Mouse (Mus musculus) myocyte (in vitro differentiated cells): ENCODE data around the gene Zfp433. TPM values are rescaled to one million over a fixed set of nuclear protein-coding genes. Genes with fewer than 3 reads are reported as not detected.
"Not testable (repeated sequence)": the region's sequence is repeated elsewhere in the genome, so short reads cannot be mapped to it uniquely, and the experiment has no call there.

Source experiments
- H3K27me3 ChIP-seq: one replicate; pipeline ENCODE4 v1.6.1; 2011; ENCODE audit not compliant: control insufficient read depth, insufficient read depth, insufficient read length
- H3K36me3 ChIP-seq: one replicate; pipeline ENCODE4 v1.6.1; 2011; ENCODE audit not compliant: control insufficient read depth, insufficient read depth
- H3K4me2 ChIP-seq: one replicate; pipeline ENCODE4 v1.6.1; 2011; ENCODE audit warnings: low read depth, control low read depth
- H3K4me3 ChIP-seq: one replicate; pipeline ENCODE4 v1.5.1; 2011; ENCODE audit warnings: mild to moderate bottlenecking, control low read depth, moderate library complexity
- H3K79me2 ChIP-seq: one replicate; pipeline ENCODE4 v1.6.1; 2011; ENCODE audit not compliant: control insufficient read depth, insufficient read depth
- H3ac ChIP-seq: one replicate; pipeline ENCODE4 v1.6.1; 2011; ENCODE audit not compliant: control insufficient read depth, insufficient read length
- CEBPB ChIP-seq: IDR thresholded peaks from 2 replicates; pipeline ENCODE4 v1.6.1; 2011; ENCODE audit warnings: mild to moderate bottlenecking, moderate library complexity; ENCODE audit not compliant: poor library complexity, insufficient read depth, severe bottlenecking
- E2F4 ChIP-seq: IDR thresholded peaks from one replicate; pipeline ENCODE4 v1.6.1; 2011; ENCODE audit warnings: mild to moderate bottlenecking, control low read depth, moderate library complexity; ENCODE audit not compliant: insufficient read depth
- MAX ChIP-seq: IDR thresholded peaks from one replicate; pipeline ENCODE4 v1.6.1; 2011; ENCODE audit warnings: low read depth, mild to moderate bottlenecking, control low read depth
- MYOD1 ChIP-seq, 3 experiments: IDR thresholded peaks; one replicate each; pipeline ENCODE4 v1.6.1; 2011; ENCODE audit warnings: control low read depth in 2 of 3, low read depth in 2 of 3, mild to moderate bottlenecking in 2 of 3, moderate library complexity in 1 of 3; ENCODE audit not compliant: insufficient read length in 2 of 3, control insufficient read depth in 1 of 3
- MYOG ChIP-seq, 3 experiments: IDR thresholded peaks; one replicate each; pipeline ENCODE4 v1.6.1; 2011; ENCODE audit warnings: control low read depth in 2 of 3, low read depth in 2 of 3, mild to moderate bottlenecking in 2 of 3; ENCODE audit not compliant: insufficient read length in 2 of 3, control insufficient read depth in 1 of 3, insufficient read depth in 1 of 3
- POLR2A ChIP-seq: IDR thresholded peaks from one replicate; pipeline ENCODE4 v1.6.1; 2011; ENCODE audit warnings: low read depth, mild to moderate bottlenecking, control low read depth, moderate library complexity; ENCODE audit not compliant: insufficient read length
- POLR2AphosphoS2 ChIP-seq: IDR thresholded peaks from one replicate; pipeline ENCODE4 v1.6.1; 2011; ENCODE audit warnings: low read depth, control low read depth; ENCODE audit not compliant: insufficient read length
- REST ChIP-seq: IDR thresholded peaks from one replicate; pipeline ENCODE4 v1.6.1; 2011; ENCODE audit warnings: mild to moderate bottlenecking, control low read depth, moderate library complexity; ENCODE audit not compliant: insufficient read depth, insufficient read length
- SRF ChIP-seq: IDR thresholded peaks from one replicate; pipeline ENCODE4 v1.6.1; 2011; ENCODE audit warnings: low read depth; ENCODE audit not compliant: control insufficient read depth, insufficient read length
- TCF12 ChIP-seq: IDR thresholded peaks from one replicate; pipeline ENCODE4 v1.6.1; 2011; ENCODE audit warnings: mild to moderate bottlenecking, control low read depth; ENCODE audit not compliant: poor library complexity, insufficient read depth, severe bottlenecking
- TCF3 ChIP-seq: IDR thresholded peaks from one replicate; pipeline ENCODE4 v1.6.1; 2011; ENCODE audit warnings: low read depth, control low read depth; ENCODE audit not compliant: insufficient read length
- USF1 ChIP-seq: IDR thresholded peaks from one replicate; pipeline ENCODE4 v1.6.1; 2011; ENCODE audit warnings: low read depth, mild to moderate bottlenecking, control low read depth, moderate library complexity
- polyA plus RNA-seq: library from polyadenylated mRNA; unstranded; fragments of >200 nt; fragmentation: generic; extraction: Trizol; gene quantifications from one replicate; pipeline ENCODE4 v1.2.1, GENCODE M21; 2012; ENCODE audit warnings: missing spikeins

Gene Zfp433
- polyA plus RNA-seq = 1.1 TPM

- H3K36me3 ChIP-seq, H3K27me3 ChIP-seq, H3K4me3 ChIP-seq, H3K79me2 ChIP-seq, H3ac ChIP-seq: not testable (repeated sequence)
- H3K4me2 ChIP-seq = peak within 1 kb of the TSS; percentile 42
Observed at GRCm38 (mm10) chr10:81704531-81705301, at the start of gene Zfp433. Zfp433 (plus strand) TSS chr10:81704825.

GRCm38 (mm10) chr10:81655178-81655577, 49.4 kb upstream of the Zfp433 start:
- no peak overlapping the region for H3K4me3 ChIP-seq
- no peak for TF ChIP-seq USF1
- TF ChIP-seq E2F4 = no peak
- TF ChIP-seq POLR2A = no peak
- no peak for TF ChIP-seq TCF12
- TF ChIP-seq MYOG (IDR thresholded peaks at IDR 0.05; ENCODE audit: control insufficient read depth in 1 of 3, insufficient read depth in 1 of 3, insufficient read length in 2 of 3, low read depth in 2 of 3) = no peak
- no peak for TF ChIP-seq TCF3
- no peak for TF ChIP-seq MYOD1 (IDR thresholded peaks at IDR 0.05; ENCODE audit: control insufficient read depth in 1 of 3, insufficient read length in 2 of 3, low read depth in 2 of 3)
- no peak for TF ChIP-seq POLR2AphosphoS2
- TF ChIP-seq MAX = no peak
- TF ChIP-seq REST = no peak
- no peak for TF ChIP-seq SRF
- no peak for TF ChIP-seq CEBPB
- H3K79me2 ChIP-seq = peaks cover 15% of the 10 kb centered on the region
- H3K4me2 ChIP-seq = no peak overlapping the region
- H3ac ChIP-seq = no peak overlapping the region
- H3K36me3 ChIP-seq = peaks cover 4% of the 10 kb centered on the region
- H3K27me3 ChIP-seq = no peaks in the 10 kb centered on the region

- H3K79me2 ChIP-seq = peaks cover 14% of the 10 kb centered on the region
- peaks cover 4% of the 10 kb centered on the region for H3K36me3 ChIP-seq
- H3K4me3 ChIP-seq = no peak overlapping the region
- no peak overlapping the region for H3K4me2 ChIP-seq
- no peaks in the 10 kb centered on the region for H3K27me3 ChIP-seq
- no peak overlapping the region for H3ac ChIP-seq
- TF ChIP-seq MYOD1 (IDR thresholded peaks at IDR 0.05; ENCODE audit: control insufficient read depth in 1 of 3, insufficient read length in 2 of 3, low read depth in 2 of 3) = no peak
- TF ChIP-seq POLR2A = no peak
- TF ChIP-seq POLR2AphosphoS2 = no peak
- no peak for TF ChIP-seq REST
- TF ChIP-seq TCF12 = no peak
- no peak for TF ChIP-seq SRF
- no peak for TF ChIP-seq MAX
Observed at GRCm38 (mm10) chr10:81656174-81656573, 48.5 kb upstream of the Zfp433 start.

GRCm38 (mm10) chr10:81687114-81687513, 17.5 kb upstream of the Zfp433 start:
- not testable (repeated sequence) for H3K4me2 ChIP-seq, H3K4me3 ChIP-seq, H3ac ChIP-seq, H3K36me3 ChIP-seq, H3K27me3 ChIP-seq, H3K79me2 ChIP-seq

- not testable (repeated sequence) for H3ac ChIP-seq, H3K4me3 ChIP-seq, H3K4me2 ChIP-seq, H3K27me3 ChIP-seq, H3K36me3 ChIP-seq, H3K79me2 ChIP-seq
Observed at GRCm38 (mm10) chr10:81770506-81771403, 66.1 kb downstream of the Zfp433 start, which contains the start of gene Gm3055. Gm3055 (minus strand) TSS chr10:81771161.

- not testable (repeated sequence) for H3ac ChIP-seq, H3K36me3 ChIP-seq, H3K4me3 ChIP-seq, H3K79me2 ChIP-seq, H3K27me3 ChIP-seq, H3K4me2 ChIP-seq
Observed at GRCm38 (mm10) chr10:81771404-81771777, 66.8 kb downstream of the Zfp433 start.

Other genes with a start within 250 kb of the Zfp433 start
- 115 TPM for gene Nfic, start 249.2 kb upstream of the Zfp433 start, polyA plus RNA-seq
- 0.37 TPM for gene Celf5, start 222.1 kb upstream of the Zfp433 start, polyA plus RNA-seq
- gene Ncln, start 208.4 kb upstream of the Zfp433 start, polyA plus RNA-seq = 153 TPM
- gene S1pr4, start 204.7 kb upstream of the Zfp433 start, polyA plus RNA-seq = not detected
- not detected for gene Gna15, start 180.6 kb upstream of the Zfp433 start, polyA plus RNA-seq
- gene Gna11, start 159.6 kb upstream of the Zfp433 start, polyA plus RNA-seq = 58.2 TPM
- 639 TPM for gene Aes, start 145.3 kb upstream of the Zfp433 start, polyA plus RNA-seq
- gene Tle2, start 130.3 kb upstream of the Zfp433 start, polyA plus RNA-seq = 11.3 TPM
- gene Tle6, start 103.8 kb upstream of the Zfp433 start, polyA plus RNA-seq = 15.3 TPM
- gene BC025920, start 98.6 kb upstream of the Zfp433 start, polyA plus RNA-seq = 0.78 TPM
- 28.0 TPM for gene Sirt6, start 77.0 kb upstream of the Zfp433 start, polyA plus RNA-seq
- 11.8 TPM for gene Ankrd24, start 76.3 kb upstream of the Zfp433 start, polyA plus RNA-seq
- gene Gm10778, start 55.8 kb upstream of the Zfp433 start, polyA plus RNA-seq = 0.59 TPM
- gene Gm3055, start 66.3 kb downstream of the Zfp433 start, polyA plus RNA-seq = 0.89 TPM
- gene Gm4767, start 107.4 kb downstream of the Zfp433 start, polyA plus RNA-seq = 0.19 TPM
- not detected for gene Gm32687, start 159.1 kb downstream of the Zfp433 start, polyA plus RNA-seq
- gene Zfp781, start 225.7 kb downstream of the Zfp433 start, polyA plus RNA-seq = 0.60 TPM